Mouse (Mus musculus): Measurements from ENCODE around the gene S100a14. TPM values are rescaled to one million over a fixed set of nuclear protein-coding genes. Genes with fewer than 3 reads are reported as not detected.

The S100a14 gene
- 14.0 and 17.0 TPM in 2 replicates for polyA plus RNA-seq (2014; fragmentation: Nextera tagmentation; extraction: Ambion mirVana)

- ATAC-seq (ENCODE audit: insufficient number of reproducible peaks, insufficient read depth, low FRiP score, low read depth), result peak; percentile 84
- no peaks in the 10 kb centered on the region for H3K27me3 ChIP-seq (ENCODE audit: control insufficient read depth, insufficient read depth, low read length)
- H3K4me1 ChIP-seq (ENCODE audit: control insufficient read depth, insufficient read depth, low read length), result 0 out of 2 replicates have a peak, but pooled peaks cover 3% of the 10 kb centered on the region
- H3K9ac ChIP-seq (replicated peaks; ENCODE audit: low read depth, low read length), result no peak within 1 kb of the TSS
- peak within 1 kb of the TSS; percentile 11; the same call in 1 of the 2 replicates for H3K27ac ChIP-seq (ENCODE audit: low read length)
- no peak within 1 kb of the TSS for H3K4me3 ChIP-seq (ENCODE audit: low read depth, low read length)
- 65% methylated on average over 5 of the region's 5 CpGs for WGBS
- no peak within 1 kb of the TSS for H3K4me2 ChIP-seq (replicated peaks; ENCODE audit: low read depth, low read length)
- no peaks in the 10 kb centered on the region for H3K9me3 ChIP-seq (ENCODE audit: control insufficient read depth, low read depth, low read length)
- no peaks in the 10 kb centered on the region for H3K36me3 ChIP-seq (ENCODE audit: control insufficient read depth, insufficient read depth, low read length)
Observed at GRCm38 (mm10) chr3:90526580-90526979, at the start of gene S100a14. Gene S100a14, plus strand, starts transcription at chr3:90526856.

- peaks cover 10% of the 10 kb centered on the region; the same call in 1 of the 2 replicates for H3K4me1 ChIP-seq (ENCODE audit: control insufficient read depth, insufficient read depth, low read length)
- H3K27ac ChIP-seq (ENCODE audit: low read length), result no peak overlapping the region
- no peaks in the 10 kb centered on the region for H3K27me3 ChIP-seq (ENCODE audit: control insufficient read depth, insufficient read depth, low read length)
- 82% methylated on average over 5 of the region's 5 CpGs for WGBS
- peaks cover 65% of the 10 kb centered on the region for H3K36me3 ChIP-seq (ENCODE audit: control insufficient read depth, insufficient read depth, low read length)
- no peak overlapping the region for H3K4me3 ChIP-seq (ENCODE audit: low read depth, low read length)
- H3K4me2 ChIP-seq (replicated peaks; ENCODE audit: low read depth, low read length), result no peak overlapping the region
- no peaks in the 10 kb centered on the region for H3K9me3 ChIP-seq (ENCODE audit: control insufficient read depth, low read depth, low read length)
- ATAC-seq (ENCODE audit: insufficient number of reproducible peaks, insufficient read depth, low FRiP score, low read depth), result no peak
- H3K9ac ChIP-seq (replicated peaks; ENCODE audit: low read depth, low read length), result no peak overlapping the region
Observed at GRCm38 (mm10) chr3:90486998-90487397, 39.7 kb upstream of the S100a14 start.

GRCm38 (mm10) chr3:90488576-90488975, 38.1 kb upstream of the S100a14 start:
- WGBS, result 78% methylated on average over 6 of the region's 6 CpGs
- no peak overlapping the region for H3K27ac ChIP-seq (ENCODE audit: low read length)
- H3K27me3 ChIP-seq (ENCODE audit: control insufficient read depth, insufficient read depth, low read length), result no peaks in the 10 kb centered on the region
- no peak overlapping the region for H3K9ac ChIP-seq (replicated peaks; ENCODE audit: low read depth, low read length)
- no peak overlapping the region for H3K4me2 ChIP-seq (replicated peaks; ENCODE audit: low read depth, low read length)
- H3K36me3 ChIP-seq (ENCODE audit: control insufficient read depth, insufficient read depth, low read length), result peaks cover 49% of the 10 kb centered on the region
- H3K9me3 ChIP-seq (ENCODE audit: control insufficient read depth, low read depth, low read length), result no peaks in the 10 kb centered on the region
- ATAC-seq (ENCODE audit: insufficient number of reproducible peaks, insufficient read depth, low FRiP score, low read depth), result no peak
- H3K4me3 ChIP-seq (ENCODE audit: low read depth, low read length), result no peak overlapping the region
- peaks cover 10% of the 10 kb centered on the region; the same call in 1 of the 2 replicates for H3K4me1 ChIP-seq (ENCODE audit: control insufficient read depth, insufficient read depth, low read length)

- peak; percentile 98 for ATAC-seq (ENCODE audit: insufficient number of reproducible peaks, insufficient read depth, low FRiP score, low read depth)
- Histone ChIP-seq H3K27ac (ENCODE audit: low read length) (peak within 1 kb of the TSS; percentile 55; the same call in 1 of the 2 replicates), H3K4me1 (ENCODE audit: control insufficient read depth, insufficient read depth, low read length) (peaks cover 10% of the 10 kb centered on the region; the same call in 1 of the 2 replicates), H3K4me2 (replicated peaks; ENCODE audit: low read depth, low read length) (peak within 1 kb of the TSS; percentile 60), H3K4me3 (ENCODE audit: low read depth, low read length) (peak within 1 kb of the TSS; percentile 68), H3K9ac (replicated peaks; ENCODE audit: low read depth, low read length) (peak within 1 kb of the TSS; percentile 52; the same call in 1 of the 2 replicates), H3K9me3 (ENCODE audit: control insufficient read depth, low read depth, low read length) (no peaks in the 10 kb centered on the region), H3K27me3 (ENCODE audit: control insufficient read depth, insufficient read depth, low read length) (no peaks in the 10 kb centered on the region), H3K36me3 (ENCODE audit: control insufficient read depth, insufficient read depth, low read length) (peaks cover 34% of the 10 kb centered on the region)
- WGBS, result under 1% methylated on average over 37 of the region's 37 CpGs
Observed at GRCm38 (mm10) chr3:90490696-90491256, 35.9 kb upstream of the S100a14 start, which contains the start of gene Snapin. Gene Snapin, minus strand, starts transcription at chr3:90491033.

GRCm38 (mm10) chr3:90491350-90491749, 35.3 kb upstream of the S100a14 start:
- no peak overlapping the region for H3K27ac ChIP-seq (ENCODE audit: low read length)
- 34% methylated on average over 2 of the region's 2 CpGs for WGBS
- H3K4me2 ChIP-seq (replicated peaks; ENCODE audit: low read depth, low read length), result no peak overlapping the region
- ATAC-seq (ENCODE audit: insufficient number of reproducible peaks, insufficient read depth, low FRiP score, low read depth), result no peak
- H3K27me3 ChIP-seq (ENCODE audit: control insufficient read depth, insufficient read depth, low read length), result no peaks in the 10 kb centered on the region
- no peak overlapping the region for H3K4me3 ChIP-seq (ENCODE audit: low read depth, low read length)
- no peak overlapping the region for H3K9ac ChIP-seq (replicated peaks; ENCODE audit: low read depth, low read length)
- peaks cover 34% of the 10 kb centered on the region for H3K36me3 ChIP-seq (ENCODE audit: control insufficient read depth, insufficient read depth, low read length)
- H3K9me3 ChIP-seq (ENCODE audit: control insufficient read depth, low read depth, low read length), result no peaks in the 10 kb centered on the region
- H3K4me1 ChIP-seq (ENCODE audit: control insufficient read depth, insufficient read depth, low read length), result peaks cover 10% of the 10 kb centered on the region; the same call in 1 of the 2 replicates

- Histone ChIP-seq H3K9me3 (ENCODE audit: control insufficient read depth, low read depth, low read length) (no peaks in the 10 kb centered on the region), H3K27ac (ENCODE audit: low read length) (no peak overlapping the region), H3K9ac (replicated peaks; ENCODE audit: low read depth, low read length) (no peak overlapping the region), H3K4me3 (ENCODE audit: low read depth, low read length) (no peak overlapping the region), H3K27me3 (ENCODE audit: control insufficient read depth, insufficient read depth, low read length) (no peaks in the 10 kb centered on the region), H3K36me3 (ENCODE audit: control insufficient read depth, insufficient read depth, low read length) (peaks cover 38% of the 10 kb centered on the region), H3K4me1 (ENCODE audit: control insufficient read depth, insufficient read depth, low read length) (peaks cover 10% of the 10 kb centered on the region; the same call in 1 of the 2 replicates), H3K4me2 (replicated peaks; ENCODE audit: low read depth, low read length) (no peak overlapping the region)
- WGBS, result 52% methylated on average over 4 of the region's 4 CpGs
- no peak for ATAC-seq (ENCODE audit: insufficient number of reproducible peaks, insufficient read depth, low FRiP score, low read depth)
Observed at GRCm38 (mm10) chr3:90493831-90494540, 32.7 kb upstream of the S100a14 start.

- Histone ChIP-seq H3K4me2 (replicated peaks; ENCODE audit: low read depth, low read length) (no peak overlapping the region), H3K9me3 (ENCODE audit: control insufficient read depth, low read depth, low read length) (no peaks in the 10 kb centered on the region), H3K27me3 (ENCODE audit: control insufficient read depth, insufficient read depth, low read length) (no peaks in the 10 kb centered on the region), H3K4me3 (ENCODE audit: low read depth, low read length) (no peak overlapping the region), H3K4me1 (ENCODE audit: control insufficient read depth, insufficient read depth, low read length) (no peaks in the 10 kb centered on the region), H3K9ac (replicated peaks; ENCODE audit: low read depth, low read length) (no peak overlapping the region), H3K36me3 (ENCODE audit: control insufficient read depth, insufficient read depth, low read length) (peaks cover 45% of the 10 kb centered on the region), H3K27ac (ENCODE audit: low read length) (no peak overlapping the region)
- no peak for ATAC-seq (ENCODE audit: insufficient number of reproducible peaks, insufficient read depth, low FRiP score, low read depth)
- WGBS, result 86% methylated on average over 7 of the region's 7 CpGs
Observed at GRCm38 (mm10) chr3:90495850-90496525, 30.7 kb upstream of the S100a14 start.

GRCm38 (mm10) chr3:90497597-90497996, 29.1 kb upstream of the S100a14 start:
- peaks cover 61% of the 10 kb centered on the region for H3K36me3 ChIP-seq (ENCODE audit: control insufficient read depth, insufficient read depth, low read length)
- H3K4me1 ChIP-seq (ENCODE audit: control insufficient read depth, insufficient read depth, low read length), result no peaks in the 10 kb centered on the region
- no peak for ATAC-seq (ENCODE audit: insufficient number of reproducible peaks, insufficient read depth, low FRiP score, low read depth)
- no peak overlapping the region for H3K4me3 ChIP-seq (ENCODE audit: low read depth, low read length)
- no peak overlapping the region for H3K9ac ChIP-seq (replicated peaks; ENCODE audit: low read depth, low read length)
- H3K4me2 ChIP-seq (replicated peaks; ENCODE audit: low read depth, low read length), result no peak overlapping the region
- H3K9me3 ChIP-seq (ENCODE audit: control insufficient read depth, low read depth, low read length), result no peaks in the 10 kb centered on the region
- H3K27ac ChIP-seq (ENCODE audit: low read length), result no peak overlapping the region
- H3K27me3 ChIP-seq (ENCODE audit: control insufficient read depth, insufficient read depth, low read length), result no peaks in the 10 kb centered on the region
